Mouse (Mus musculus) fibroblast of lung, adult 2 months (primary cell): ENCODE measurements around the gene Plekha5.
"Not testable (repeated sequence)": the region's sequence is repeated elsewhere in the genome, so short reads cannot be mapped to it uniquely, and the experiment has no call there.

Experiments
- DNase-seq: peaks from one replicate; pipeline ENCODE4 v3.0.0-alpha.2; 2011; ENCODE audit warnings: low read depth

The Plekha5 gene

GRCm38 (mm10) chr6:140490220-140490619 is 66.4 kb downstream of the Plekha5 start:
- no peak for DNase-seq

GRCm38 (mm10) chr6:140490921-140491537 is 67.2 kb downstream of the Plekha5 start:
- DNase-seq = no peak

DNA sequence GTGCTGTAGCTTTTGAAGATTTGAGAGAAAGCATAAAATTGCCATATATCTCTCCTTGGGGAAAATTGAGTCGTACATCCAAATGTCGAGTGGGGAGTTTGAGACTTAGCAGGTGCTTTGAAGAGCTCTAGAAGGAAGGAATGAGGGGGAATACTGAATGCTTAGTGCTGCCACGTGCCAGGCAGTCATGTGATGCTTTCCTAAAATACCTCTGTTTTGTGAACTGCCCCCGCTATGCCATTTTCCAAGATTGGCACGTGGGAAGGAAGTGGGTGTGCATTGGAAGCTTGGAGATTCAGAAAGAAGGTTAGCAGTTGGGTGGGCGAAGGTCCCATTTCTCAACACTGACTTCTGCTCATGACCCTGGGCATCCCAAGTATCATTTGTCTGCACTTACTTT is 68.2 kb downstream of the Plekha5 start:
- no peak for DNase-seq

DNA sequence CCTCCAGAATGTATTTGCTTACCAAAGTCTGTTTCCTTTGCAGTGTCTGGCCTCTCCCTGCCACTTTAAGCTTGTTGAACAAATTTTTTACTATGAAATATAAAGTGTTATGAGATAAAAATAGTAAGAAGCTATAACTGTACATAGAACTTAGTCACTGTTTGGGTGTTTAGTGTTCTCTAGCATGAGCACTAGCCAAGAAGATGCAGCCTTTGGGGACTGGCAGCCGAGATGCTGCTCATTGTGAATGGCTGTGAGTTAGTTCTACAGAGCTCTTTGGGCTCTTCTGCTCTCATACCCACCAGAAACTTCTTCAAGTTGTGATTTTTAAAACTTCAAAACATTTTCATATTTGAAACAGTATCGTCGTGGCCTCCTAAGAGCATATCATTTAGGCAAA is 74.2 kb downstream of the Plekha5 start:
- no peak for DNase-seq

DNA sequence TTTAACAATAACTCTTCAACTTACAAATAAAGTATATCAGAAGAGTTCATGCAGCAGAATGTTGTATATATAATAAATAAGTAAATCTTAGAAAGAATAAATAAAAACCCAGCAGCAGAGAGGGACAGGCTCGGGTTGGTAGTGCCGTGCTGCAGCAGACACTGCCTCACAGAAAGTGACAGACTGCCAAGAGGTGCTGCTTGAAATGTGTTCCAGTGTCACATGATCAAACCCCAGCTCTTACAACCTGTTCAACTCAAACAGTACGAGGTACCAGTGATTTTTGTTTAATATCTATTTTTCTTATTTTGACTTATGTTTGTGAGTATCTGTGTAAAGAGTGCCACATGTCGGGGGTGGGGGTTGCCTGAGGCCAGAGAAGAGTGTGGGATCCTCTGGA is 75.1 kb downstream of the Plekha5 start:
- no peak for DNase-seq

DNA sequence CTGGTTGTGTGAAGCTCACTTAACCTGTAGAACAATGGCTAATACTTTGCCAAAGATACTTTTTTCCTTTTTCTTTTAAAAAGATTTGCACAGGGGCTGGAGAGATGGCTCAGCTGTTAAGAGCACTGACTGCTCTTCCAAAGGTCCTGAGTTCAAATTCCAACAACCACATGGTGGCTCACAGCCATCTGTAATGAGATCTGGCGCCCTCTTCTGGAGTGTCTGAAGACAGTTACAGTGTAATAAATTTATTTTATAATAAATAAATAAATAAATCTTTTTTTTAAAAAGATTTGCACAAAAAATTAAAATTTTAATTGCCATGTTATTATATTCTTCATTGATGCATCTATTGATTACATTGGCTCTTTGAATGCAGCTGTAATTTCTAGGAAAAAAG is 77.0 kb downstream of the Plekha5 start:
- DNase-seq = not testable (repeated sequence)

DNA sequence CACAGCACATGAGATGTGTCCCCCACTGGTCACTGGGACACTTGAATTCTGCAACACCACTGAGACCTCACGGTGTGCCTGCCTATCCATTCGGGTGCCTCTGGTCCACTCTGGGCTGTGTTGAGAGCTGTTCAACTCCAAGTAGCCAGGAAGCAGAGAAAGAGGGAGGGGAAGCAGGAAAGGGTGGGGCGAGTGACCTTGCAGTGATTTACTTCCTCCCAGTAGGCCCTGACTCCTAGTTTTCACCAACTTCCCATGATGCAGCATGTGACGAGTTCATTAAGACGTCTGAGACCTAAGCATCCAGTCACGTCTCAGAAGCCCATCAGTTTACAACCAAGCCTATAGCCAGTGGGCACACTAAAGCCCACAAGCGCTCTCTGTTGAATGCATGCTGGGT is 78.0 kb downstream of the Plekha5 start:
- DNase-seq = no peak

- DNase-seq = no peak
Measured at GRCm38 (mm10) chr6:140504796-140505195, 80.9 kb downstream of the Plekha5 start.

- no peak for DNase-seq
Measured at GRCm38 (mm10) chr6:140507605-140508004, 83.8 kb downstream of the Plekha5 start.

DNA sequence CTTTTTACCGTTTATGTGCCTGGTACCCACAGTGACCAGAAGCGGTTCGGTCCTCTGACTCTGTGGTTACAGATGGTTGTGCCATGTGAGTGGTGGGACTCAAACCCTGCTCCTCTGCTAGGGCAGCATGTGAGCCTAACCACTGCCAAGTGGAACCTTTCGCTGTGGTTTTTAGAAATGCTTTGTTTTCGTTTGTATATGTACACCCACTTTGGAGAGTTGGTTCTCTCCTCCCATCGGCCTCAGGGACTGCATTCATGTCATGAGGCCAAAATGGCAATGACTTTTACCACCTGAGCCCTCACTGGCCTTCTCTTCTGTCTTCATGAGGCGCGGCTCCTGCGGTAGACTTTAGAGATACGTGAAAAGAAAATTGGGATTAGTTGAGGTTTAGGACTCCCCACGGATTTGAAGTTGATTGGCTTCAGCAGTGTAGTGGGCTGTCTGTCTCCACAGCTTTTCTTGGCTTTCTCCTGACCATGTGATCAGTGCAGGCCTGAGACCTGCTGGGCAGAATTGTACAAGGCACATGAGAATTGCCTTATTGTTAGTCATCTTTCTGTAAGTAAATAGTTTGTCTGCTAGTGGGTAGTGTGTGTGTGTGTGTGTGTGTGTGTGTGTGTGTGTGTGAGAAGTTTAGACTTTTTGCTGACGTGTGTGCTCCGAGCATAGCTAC is 84.8 kb downstream of the Plekha5 start:
- no peak for DNase-seq

- no peak for DNase-seq
Measured at GRCm38 (mm10) chr6:140509151-140509530, 85.3 kb downstream of the Plekha5 start.

DNA sequence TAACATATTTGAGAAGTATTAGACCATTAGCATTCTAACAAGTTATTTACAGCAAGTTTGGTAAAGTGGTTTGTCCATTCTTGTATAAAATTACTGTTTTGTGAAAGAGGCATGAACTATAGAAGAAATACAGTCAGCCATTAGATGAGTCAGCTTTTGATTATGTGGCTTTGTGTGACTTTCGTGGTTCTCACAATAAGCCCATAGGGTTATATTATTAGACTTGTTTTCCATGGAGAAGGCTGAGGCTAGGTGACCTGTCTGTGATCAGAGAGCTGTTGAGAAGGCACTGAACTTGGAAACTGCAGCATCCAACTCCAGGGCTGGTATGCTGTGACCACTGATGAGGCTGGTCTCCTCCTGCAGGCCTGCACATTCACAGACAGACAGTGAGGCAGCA is 88.2 kb downstream of the Plekha5 start:
- peak; percentile 40 for DNase-seq

DNA sequence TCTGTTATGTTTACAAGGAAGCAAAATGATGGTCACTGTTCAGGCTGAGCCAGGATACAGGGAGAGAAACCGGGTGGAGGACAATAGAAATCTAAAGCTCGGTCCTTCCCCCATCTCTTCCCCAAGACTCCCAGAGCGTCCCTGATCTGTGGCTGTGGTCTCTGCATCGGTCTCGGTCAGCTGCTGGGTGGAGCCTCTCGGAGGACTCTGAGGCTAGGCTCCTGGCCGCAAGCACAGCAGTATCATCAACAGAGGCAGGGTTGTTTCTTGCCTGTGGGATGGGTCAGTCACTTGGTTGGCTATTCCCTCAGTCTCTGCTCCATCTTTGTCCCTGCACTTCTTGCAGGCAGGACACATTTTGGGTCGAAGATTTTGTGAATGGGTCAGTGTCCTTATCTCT is 88.6 kb downstream of the Plekha5 start:
- DNase-seq = no peak

DNA sequence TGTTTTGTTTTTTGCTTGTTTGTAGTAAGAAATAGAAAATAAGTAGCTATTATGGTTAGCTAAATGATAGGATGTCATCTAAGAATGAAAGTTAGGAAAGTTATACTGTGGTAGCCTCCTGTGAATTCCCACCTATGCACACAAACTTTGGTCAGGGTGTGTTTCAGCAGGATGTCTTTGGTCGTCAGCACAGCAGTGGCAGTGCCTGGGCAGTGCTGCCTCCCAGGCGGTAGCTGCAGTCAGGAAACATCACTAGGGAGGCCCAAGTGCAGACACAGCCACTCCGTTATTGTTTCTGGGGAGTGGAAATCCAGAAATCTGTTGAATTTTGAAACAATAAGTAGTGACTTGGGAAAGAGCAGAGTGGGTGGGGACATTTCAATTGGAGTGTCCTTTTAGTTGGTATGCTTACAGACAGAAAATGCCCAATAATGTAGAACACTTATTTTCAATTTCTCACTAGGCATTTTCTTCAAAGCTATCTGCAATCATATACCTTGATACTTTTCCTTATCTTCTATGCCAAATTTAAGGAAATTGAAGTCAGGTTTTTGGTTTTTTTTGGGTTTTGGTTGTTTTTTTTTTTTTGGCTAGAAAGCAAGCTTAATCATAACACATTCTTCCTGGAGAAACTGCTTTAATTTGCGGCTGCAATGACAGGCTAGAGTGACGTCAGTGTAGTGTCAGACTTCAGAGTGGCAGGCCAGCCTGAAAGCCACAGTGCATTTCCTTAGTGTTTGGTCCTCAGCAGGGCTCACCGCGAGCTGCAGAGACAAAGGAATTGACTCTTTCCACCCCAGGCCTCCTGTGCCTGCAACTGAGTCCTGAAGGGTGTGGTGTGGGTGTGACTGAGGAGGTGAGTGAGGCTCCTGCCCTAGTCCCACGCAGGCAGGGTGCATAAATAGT is 90.6 kb downstream of the Plekha5 start:
- DNase-seq = no peak

DNA sequence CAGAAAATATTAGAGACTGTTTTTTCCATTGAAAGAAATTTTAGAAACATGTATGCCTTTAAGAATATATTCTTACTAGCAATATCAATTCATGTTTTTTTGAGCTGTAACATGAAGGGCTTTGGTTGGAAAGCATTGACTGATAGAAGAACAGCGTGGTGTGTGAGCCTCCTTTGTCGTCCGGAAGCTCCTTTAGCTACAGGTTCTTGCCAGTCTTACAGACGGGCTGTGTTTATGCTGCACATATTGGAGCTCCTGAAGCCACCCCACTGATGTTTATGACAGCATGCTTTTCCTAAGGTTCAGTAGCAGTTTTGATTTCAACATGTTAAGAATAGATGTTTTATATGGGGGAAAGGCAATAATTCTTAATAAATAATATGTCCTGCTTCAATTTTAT is 91.7 kb downstream of the Plekha5 start:
- no peak for DNase-seq

GRCm38 (mm10) chr6:140516202-140516601 is 92.3 kb downstream of the Plekha5 start:
- DNase-seq = no peak

GRCm38 (mm10) chr6:140517188-140517587 is 93.3 kb downstream of the Plekha5 start:
- DNase-seq = no peak

DNA sequence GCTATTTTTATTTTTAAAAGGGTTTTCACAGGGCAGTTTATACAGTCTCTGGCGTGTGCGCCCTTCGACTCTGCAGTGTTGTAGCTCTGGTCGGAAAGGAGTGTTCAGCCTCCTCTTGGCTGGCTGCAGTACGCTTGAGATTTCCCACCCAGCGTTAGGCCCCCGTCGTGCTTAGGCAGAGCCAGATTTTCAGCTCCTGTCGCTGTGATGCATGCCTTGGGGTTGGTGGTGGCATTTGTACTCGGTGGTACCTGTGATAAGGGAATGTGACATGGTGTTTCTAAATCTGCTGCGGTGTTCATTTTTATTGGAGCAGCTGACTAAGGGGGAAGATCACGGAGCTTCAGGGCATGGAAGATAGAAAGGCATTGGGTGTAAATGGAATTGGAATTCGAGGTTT is 95.2 kb downstream of the Plekha5 start:
- DNase-seq = no peak

DNA sequence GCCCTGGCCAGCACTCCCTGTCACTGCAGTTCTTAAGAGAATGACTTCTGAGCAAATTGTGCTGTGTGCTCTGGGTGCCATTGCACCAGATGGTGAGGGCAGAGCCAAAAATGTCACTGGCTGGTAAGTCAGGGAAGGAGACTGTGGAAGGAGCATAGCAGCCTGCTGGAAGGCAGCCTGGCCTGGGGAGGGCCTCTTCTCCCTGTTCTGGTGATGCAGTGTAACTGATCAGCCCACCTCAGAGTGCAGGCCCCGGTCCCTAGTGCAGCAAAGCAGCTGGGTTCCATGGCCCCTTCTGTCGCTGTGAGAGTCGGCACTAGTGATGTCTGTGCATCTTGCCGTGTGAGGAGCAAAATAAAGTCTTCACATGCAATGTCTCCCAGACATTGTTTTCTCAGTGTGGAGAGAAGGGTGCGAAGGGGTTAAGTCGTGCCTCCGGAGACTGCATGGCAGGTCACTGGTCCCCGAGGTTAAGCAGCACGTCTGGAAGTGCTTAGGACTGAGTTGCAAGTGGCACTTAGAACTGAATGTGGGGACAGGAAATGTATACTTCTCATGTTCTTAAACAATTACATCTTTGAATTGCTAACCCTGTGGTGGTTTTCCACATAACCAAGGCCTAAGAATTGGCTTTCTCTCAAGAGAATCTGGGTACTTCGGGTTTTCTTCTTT is 95.8 kb downstream of the Plekha5 start:
- DNase-seq = no peak

DNA sequence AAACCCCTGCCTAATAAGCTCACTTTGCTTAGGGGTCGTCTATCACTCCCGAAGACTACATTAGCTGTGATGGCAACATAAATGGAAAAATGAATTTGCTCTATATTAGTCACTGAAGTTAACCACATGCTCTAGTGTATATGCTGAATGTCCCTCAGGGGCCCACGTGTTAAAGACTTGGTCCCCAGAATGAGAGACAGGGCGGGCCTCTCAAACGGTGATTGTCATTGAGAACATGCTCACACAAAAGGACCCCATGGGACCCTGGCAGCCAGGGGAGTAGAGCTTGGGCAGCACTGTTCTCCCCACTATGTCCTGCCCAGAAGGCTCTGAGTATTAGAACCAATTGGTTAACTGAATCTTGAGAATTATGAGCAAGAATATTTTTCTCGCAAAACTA is 97.1 kb downstream of the Plekha5 start:
- no peak for DNase-seq

- DNase-seq = no peak
Measured at GRCm38 (mm10) chr6:140521832-140522231, 98.0 kb downstream of the Plekha5 start.

GRCm38 (mm10) chr6:140523600-140523999 is 99.7 kb downstream of the Plekha5 start:
- no peak for DNase-seq

- no peak for DNase-seq
Measured at GRCm38 (mm10) chr6:140528414-140528813, 104.6 kb downstream of the Plekha5 start.
